Mouse (Mus musculus) stomach, postnatal 0 days (tissue): ENCODE results near the gene Gipc2. TPM values are rescaled to one million over a fixed set of nuclear protein-coding genes. Genes with fewer than 3 reads are reported as not detected.

Experiments used
- ATAC-seq: fragments of 200-750 bp; cut with Nextera tagmentation; 2 replicates; pipeline ENCODE4 v1.8.0; 2017; ENCODE audit not compliant: low FRiP score, low TSS enrichment
- DNase-seq: peaks from one replicate; pipeline ENCODE4 v3.0.0-alpha.2; 2016; ENCODE audit warnings: low spot score
- H3K27ac ChIP-seq: fragments of 300-500 bp; sonication (generic); replicated peaks from 2 replicates; pipeline ENCODE4 v1.5.1; 2014; ENCODE audit warnings: mild to moderate bottlenecking, control low read depth
- H3K27me3 ChIP-seq: fragments of 300-500 bp; sonication (generic); 2 replicates; pipeline ENCODE4 v1.6.1; 2014; ENCODE audit warnings: low read length; ENCODE audit not compliant: control insufficient read depth, insufficient read depth
- H3K36me3 ChIP-seq: fragments of 300-500 bp; sonication (generic); 2 replicates; pipeline ENCODE4 v1.6.1; 2014; ENCODE audit warnings: low read length, mixed read lengths; ENCODE audit not compliant: control insufficient read depth, insufficient read depth
- H3K4me1 ChIP-seq: fragments of 300-500 bp; sonication (generic); replicated peaks from 2 replicates; pipeline ENCODE4 v1.6.1; 2014; ENCODE audit warnings: antibody characterized with exemption; ENCODE audit not compliant: control insufficient read depth, insufficient read depth
- H3K4me2 ChIP-seq: fragments of 300-500 bp; sonication (generic); replicated peaks from 2 replicates; pipeline ENCODE4 v1.6.1; 2014; ENCODE audit warnings: low read depth, mild to moderate bottlenecking, control low read depth, moderate library complexity
- H3K4me3 ChIP-seq: fragments of 300-500 bp; sonication (generic); 2 replicates; pipeline ENCODE4 v1.5.1; 2014; ENCODE audit warnings: low read depth, low read length, control low read depth
- H3K9ac ChIP-seq: fragments of 300-500 bp; sonication (generic); 2 replicates; pipeline ENCODE4 v1.6.1; 2014; ENCODE audit warnings: mild to moderate bottlenecking, low read length, control low read depth, mixed read lengths
- H3K9me3 ChIP-seq: fragments of 300-500 bp; sonication (generic); 2 replicates; pipeline ENCODE4 v1.6.1; 2016; ENCODE audit warnings: low read length; ENCODE audit not compliant: control insufficient read depth
- CTCF ChIP-seq: IDR thresholded peaks from 2 replicates; pipeline ENCODE4 v1.5.1; 2016; ENCODE audit warnings: antibody characterized with exemption, low read depth, mild to moderate bottlenecking, moderate library complexity
- EP300 ChIP-seq: optimal IDR thresholded peaks from 2 replicates; pipeline ENCODE3; 2016; ENCODE audit warnings: antibody characterized with exemption
- WGBS: fragments of 180-500 bp; shearing (Covaris S2); extraction: QIAGEN DNeasy Blood & Tissue Kit; methylation state at CpG from one replicate; pipeline ENCODE4 v1.1.7; 2014; 5-methylcytosine and 5-hydroxymethylcytosine counted together
- polyA plus RNA-seq: library from polyadenylated mRNA; unstranded; fragments of >200 nt; fragmentation: Nextera tagmentation; extraction: Ambion mirVana; gene quantifications from 2 replicates; pipeline ENCODE4 v1.2.1, GENCODE M21; 2015

Gene Gipc2
- polyA plus RNA-seq, 1 experiment from 2014 or later: 76.1 TPM

GRCm38 (mm10) chr3:152165351-152166098 lies 505 bp downstream of the Gipc2 start:
- DNase-seq (peak; percentile 86), ATAC-seq (peak; percentile 89)
- H3K27ac ChIP-seq: peak overlapping the region; percentile 78

GRCm38 (mm10) chr3:152165014-152165350 lies 1.0 kb downstream of the Gipc2 start:
- no peaks in the 10 kb centered on the region for H3K9me3 ChIP-seq
- H3K4me1 ChIP-seq: peaks cover 6% of the 10 kb centered on the region; the same call in 1 of the 2 replicates
- no peaks in the 10 kb centered on the region for H3K27me3 ChIP-seq
- H3K4me3 ChIP-seq: peak overlapping the region; percentile 56
- DNase-seq: no peak
- peak overlapping the region; percentile 68 for H3K9ac ChIP-seq
- no peaks in the 10 kb centered on the region for H3K36me3 ChIP-seq
- ATAC-seq: no peak
- peak overlapping the region; percentile 49; the same call in 1 of the 2 replicates for H3K27ac ChIP-seq
- 50% methylated on average over 9 of the region's 9 CpGs for WGBS
- no peak for TF ChIP-seq EP300
- no peak for TF ChIP-seq CTCF
- H3K4me2 ChIP-seq: peak overlapping the region; percentile 96

More at GRCm38 (mm10) chr3:152165351-152166098, 505 bp downstream of the Gipc2 start:
- TF ChIP-seq EP300 (no peak), CTCF (no peak; the same call in 1 of the 2 replicates)
- no peaks in the 10 kb centered on the region for H3K9me3 ChIP-seq
- H3K4me1 ChIP-seq: peaks cover 6% of the 10 kb centered on the region; the same call in 1 of the 2 replicates
- no peaks in the 10 kb centered on the region for H3K27me3 ChIP-seq
- H3K9ac ChIP-seq: peak overlapping the region; percentile 68
- H3K36me3 ChIP-seq: no peaks in the 10 kb centered on the region
- WGBS: 4% methylated on average over 53 of the region's 53 CpGs
- H3K4me2 ChIP-seq: peak overlapping the region; percentile 96
- peak overlapping the region; percentile 56 for H3K4me3 ChIP-seq

- H3K4me1 ChIP-seq: peaks cover 6% of the 10 kb centered on the region; the same call in 1 of the 2 replicates
- TF ChIP-seq EP300 (no peak), CTCF (no peak)
- no peaks in the 10 kb centered on the region for H3K36me3 ChIP-seq
- no peak overlapping the region for H3K4me2 ChIP-seq
- WGBS: 70% methylated on average over 8 of the region's 8 CpGs
- no peaks in the 10 kb centered on the region for H3K9me3 ChIP-seq
- DNase-seq (peak; percentile 50), ATAC-seq (no peak)
- no peak overlapping the region for H3K9ac ChIP-seq
- H3K27me3 ChIP-seq: no peaks in the 10 kb centered on the region
- H3K4me3 ChIP-seq: no peak overlapping the region
- no peak overlapping the region for H3K27ac ChIP-seq
Observed at GRCm38 (mm10) chr3:152163320-152163719, 2.7 kb downstream of the Gipc2 start.

GRCm38 (mm10) chr3:152160607-152161006 lies 5.4 kb downstream of the Gipc2 start:
- peak; percentile 68 for DNase-seq

GRCm38 (mm10) chr3:152159321-152159720 lies 6.7 kb downstream of the Gipc2 start:
- TF ChIP-seq EP300: no peak
- TF ChIP-seq CTCF: no peak
- DNase-seq: no peak

More at GRCm38 (mm10) chr3:152160607-152161006, 5.4 kb downstream of the Gipc2 start:
- Histone ChIP-seq H3K9ac (no peak overlapping the region), H3K4me3 (no peak overlapping the region), H3K4me1 (peaks cover 2% of the 10 kb centered on the region; the same call in 1 of the 2 replicates), H3K36me3 (no peaks in the 10 kb centered on the region), H3K27ac (no peak overlapping the region), H3K27me3 (no peaks in the 10 kb centered on the region), H3K9me3 (no peaks in the 10 kb centered on the region), H3K4me2 (no peak overlapping the region)
- ATAC-seq: peak; percentile 85
- no peak for TF ChIP-seq CTCF
- no peak for TF ChIP-seq EP300
- WGBS: 43% methylated on average over 4 of the region's 4 CpGs

More at GRCm38 (mm10) chr3:152159321-152159720, 6.7 kb downstream of the Gipc2 start:
- ATAC-seq: no peak
- no peaks in the 10 kb centered on the region for H3K36me3 ChIP-seq
- H3K27ac ChIP-seq: no peak overlapping the region
- no peak overlapping the region for H3K4me3 ChIP-seq
- no peaks in the 10 kb centered on the region for H3K4me1 ChIP-seq
- no peaks in the 10 kb centered on the region for H3K9me3 ChIP-seq
- no peak overlapping the region for H3K4me2 ChIP-seq
- H3K27me3 ChIP-seq: no peaks in the 10 kb centered on the region
- H3K9ac ChIP-seq: no peak overlapping the region
